Mouse (Mus musculus) stomach, embryonic 14.5 days (tissue): Measurements from ENCODE around the gene Tmem268. TPM values are rescaled to one million over a fixed set of nuclear protein-coding genes. Genes with fewer than 3 reads are reported as not detected.

Experiments
- ATAC-seq: fragments of 200-750 bp; cut with Nextera tagmentation; 2 replicates; pipeline ENCODE4 v1.8.0; 2017; ENCODE audit warnings: low read depth, moderate TSS enrichment; ENCODE audit not compliant: insufficient number of reproducible peaks, insufficient read depth, low FRiP score
- H3K27ac ChIP-seq: fragments of 300-500 bp; sonication (generic); 2 replicates; pipeline ENCODE4 v1.5.1; 2014; ENCODE audit warnings: mild to moderate bottlenecking, low read length, moderate library complexity, mixed read lengths
- H3K27me3 ChIP-seq: fragments of 300-500 bp; sonication (generic); 2 replicates; pipeline ENCODE4 v1.6.1; 2014; ENCODE audit warnings: low read length, control low read depth, mixed read lengths; ENCODE audit not compliant: control insufficient read depth, insufficient read depth
- H3K36me3 ChIP-seq: fragments of 300-500 bp; sonication (generic); 2 replicates; pipeline ENCODE4 v1.6.1; 2014; ENCODE audit warnings: mild to moderate bottlenecking, control low read depth, low read length, moderate library complexity, mixed read lengths; ENCODE audit not compliant: control insufficient read depth, insufficient read depth
- H3K4me1 ChIP-seq: fragments of 300-500 bp; sonication (generic); 2 replicates; pipeline ENCODE4 v1.6.1; 2014; ENCODE audit warnings: low read length, control low read depth, mixed read lengths; ENCODE audit not compliant: control insufficient read depth, insufficient read depth
- H3K4me2 ChIP-seq: fragments of 300-500 bp; sonication (generic); replicated peaks from 2 replicates; pipeline ENCODE4 v1.6.1; 2014; ENCODE audit warnings: low read depth, low read length, control low read depth
- H3K4me3 ChIP-seq: fragments of 300-500 bp; sonication (generic); 2 replicates; pipeline ENCODE4 v1.5.1; 2014; ENCODE audit warnings: low read depth, low read length, control low read depth
- H3K9ac ChIP-seq: fragments of 300-500 bp; sonication (generic); replicated peaks from 2 replicates; pipeline ENCODE4 v1.6.1; 2014; ENCODE audit warnings: low read depth, mild to moderate bottlenecking, control low read depth, low read length, moderate library complexity, mixed read lengths
- H3K9me3 ChIP-seq: fragments of 300-500 bp; sonication (generic); 2 replicates; pipeline ENCODE4 v1.6.1; 2016; ENCODE audit warnings: low read depth, low read length, control low read depth; ENCODE audit not compliant: control insufficient read depth
- WGBS: fragments of 180-500 bp; shearing (Covaris S2); extraction: QIAGEN DNeasy Blood & Tissue Kit; methylation state at CpG from one replicate; pipeline ENCODE4 v1.1.7; 2014; 5-methylcytosine and 5-hydroxymethylcytosine counted together
- polyA plus RNA-seq: library from polyadenylated mRNA; unstranded; fragments of >200 nt; fragmentation: Nextera tagmentation; extraction: Ambion mirVana; gene quantifications from 2 replicates; pipeline ENCODE4 v1.2.1, GENCODE M21; 2014

The Tmem268 gene
- polyA plus RNA-seq, 1 experiment from 2014 or later: 4.9 TPM

GRCm38 (mm10) chr4:63548491-63548890 lies 10.1 kb upstream of the Tmem268 start:
- no peaks in the 10 kb centered on the region for H3K27me3 ChIP-seq
- peaks cover 20% of the 10 kb centered on the region; the same call in 1 of the 2 replicates for H3K4me1 ChIP-seq
- H3K36me3 ChIP-seq: peaks cover 34% of the 10 kb centered on the region
- no peak overlapping the region for H3K27ac ChIP-seq
- H3K9me3 ChIP-seq: no peaks in the 10 kb centered on the region
- no peak for ATAC-seq
- H3K4me3 ChIP-seq: no peak overlapping the region
- WGBS: 87% methylated on average over 3 of the region's 3 CpGs
- no peak overlapping the region for H3K9ac ChIP-seq
- no peak overlapping the region for H3K4me2 ChIP-seq

GRCm38 (mm10) chr4:63550908-63551307 lies 7.7 kb upstream of the Tmem268 start:
- H3K9me3 ChIP-seq: no peaks in the 10 kb centered on the region
- no peak overlapping the region for H3K4me3 ChIP-seq
- no peak overlapping the region for H3K27ac ChIP-seq
- 93% methylated on average over 3 of the region's 3 CpGs for WGBS
- H3K4me2 ChIP-seq: no peak overlapping the region
- no peaks in the 10 kb centered on the region for H3K27me3 ChIP-seq
- H3K4me1 ChIP-seq: peaks cover 8% of the 10 kb centered on the region; the same call in 1 of the 2 replicates
- no peak overlapping the region for H3K9ac ChIP-seq
- ATAC-seq: no peak
- peaks cover 34% of the 10 kb centered on the region for H3K36me3 ChIP-seq

GRCm38 (mm10) chr4:63552865-63553264 lies 5.7 kb upstream of the Tmem268 start:
- peaks cover 34% of the 10 kb centered on the region for H3K36me3 ChIP-seq
- no peak overlapping the region for H3K4me2 ChIP-seq
- 0 out of 2 replicates have a peak, but pooled peaks cover 5% of the 10 kb centered on the region for H3K4me1 ChIP-seq
- H3K27ac ChIP-seq: no peak overlapping the region
- no peak overlapping the region for H3K4me3 ChIP-seq
- H3K9me3 ChIP-seq: no peaks in the 10 kb centered on the region
- no peaks in the 10 kb centered on the region for H3K27me3 ChIP-seq
- ATAC-seq: no peak
- H3K9ac ChIP-seq: no peak overlapping the region
- 92% methylated on average over 1 of the region's 1 CpGs for WGBS

- no peak for ATAC-seq
- no peak overlapping the region for H3K27ac ChIP-seq
- H3K9ac ChIP-seq: no peak overlapping the region
- H3K9me3 ChIP-seq: no peaks in the 10 kb centered on the region
- 64% methylated on average over 4 of the region's 4 CpGs for WGBS
- H3K27me3 ChIP-seq: no peaks in the 10 kb centered on the region
- H3K4me3 ChIP-seq: no peak overlapping the region
- H3K4me2 ChIP-seq: no peak overlapping the region
- H3K36me3 ChIP-seq: peaks cover 28% of the 10 kb centered on the region
- 0 out of 2 replicates have a peak, but pooled peaks cover 9% of the 10 kb centered on the region for H3K4me1 ChIP-seq
These were observed 4.6 kb upstream of the Tmem268 start for GRCm38 (mm10) chr4:63553789-63554576.

- peaks cover 22% of the 10 kb centered on the region for H3K36me3 ChIP-seq
- H3K27ac ChIP-seq: no peak overlapping the region
- no peaks in the 10 kb centered on the region for H3K9me3 ChIP-seq
- no peaks in the 10 kb centered on the region for H3K27me3 ChIP-seq
- no peak overlapping the region for H3K4me3 ChIP-seq
- H3K4me2 ChIP-seq: no peak overlapping the region
- H3K4me1 ChIP-seq: 0 out of 2 replicates have a peak, but pooled peaks cover 14% of the 10 kb centered on the region
- 42% methylated on average over 3 of the region's 3 CpGs for WGBS
- ATAC-seq: no peak
- H3K9ac ChIP-seq: no peak overlapping the region
These were observed 4.0 kb upstream of the Tmem268 start for GRCm38 (mm10) chr4:63554616-63555015.

- no peaks in the 10 kb centered on the region for H3K9me3 ChIP-seq
- H3K27me3 ChIP-seq: no peaks in the 10 kb centered on the region
- no peak overlapping the region for H3K4me2 ChIP-seq
- H3K36me3 ChIP-seq: peaks cover 21% of the 10 kb centered on the region
- ATAC-seq: no peak
- WGBS: 79% methylated on average over 2 of the region's 2 CpGs
- no peak overlapping the region for H3K4me3 ChIP-seq
- no peak overlapping the region for H3K27ac ChIP-seq
- peaks cover 19% of the 10 kb centered on the region; the same call in 1 of the 2 replicates for H3K4me1 ChIP-seq
- H3K9ac ChIP-seq: no peak overlapping the region
These were observed 3.5 kb upstream of the Tmem268 start for GRCm38 (mm10) chr4:63555111-63555510.

GRCm38 (mm10) chr4:63556665-63557064 lies 1.9 kb upstream of the Tmem268 start:
- H3K4me2 ChIP-seq: no peak overlapping the region

GRCm38 (mm10) chr4:63557124-63558059 lies 1.2 kb upstream of the Tmem268 start:
- Histone ChIP-seq H3K9me3 (no peaks in the 10 kb centered on the region), H3K27ac (no peak overlapping the region), H3K36me3 (peaks cover 2% of the 10 kb centered on the region; the same call in 1 of the 2 replicates), H3K9ac (no peak overlapping the region), H3K27me3 (no peaks in the 10 kb centered on the region), H3K4me2 (peak overlapping the region; percentile 80; the same call in 1 of the 2 replicates), H3K4me3 (no peak overlapping the region), H3K4me1 (peaks cover 37% of the 10 kb centered on the region)
- 35% methylated on average over 16 of the region's 16 CpGs for WGBS
- ATAC-seq: no peak

More at GRCm38 (mm10) chr4:63556665-63557064, 1.9 kb upstream of the Tmem268 start:
- WGBS: 59% methylated on average over 5 of the region's 5 CpGs
- Histone ChIP-seq H3K27me3 (no peaks in the 10 kb centered on the region), H3K27ac (no peak overlapping the region), H3K9ac (no peak overlapping the region), H3K9me3 (no peaks in the 10 kb centered on the region), H3K4me1 (peaks cover 33% of the 10 kb centered on the region), H3K4me3 (no peak overlapping the region), H3K36me3 (peaks cover 9% of the 10 kb centered on the region)
- ATAC-seq: no peak
